Comparison of ENCODE assay signal across 9 mouse cellular contexts in genomic region chr2:110179669-110180315, GRCm38 (mm10).
DNase-seq lines count a peak whose midpoint lies in the region; ATAC-seq and TF ChIP-seq lines count a peak whose summit lies in the region.
"Had no signal": no experiment of that assay in that cellular context is flagged by ENCODE, and none has a peak within 500 bp of the region (broad histone marks: within the 10 kb centered on the region; RNA-seq: fewer than 3 reads in every experiment).

No protein-coding gene starts in this region.

- H3K9ac ChIP-seq in intestine, postnatal 0 days (ENCODE audit: low read depth, low read length) = no peak overlapping the region
- no peak overlapping the region for H3K9ac ChIP-seq in lung, postnatal 0 days (replicated peaks; ENCODE audit: low read depth)
- H3K9ac ChIP-seq in stomach, postnatal 0 days (ENCODE audit: low read length) = no peak overlapping the region
- H3K9ac ChIP-seq: liver, embryonic 13.5 days had no signal

- no peak overlapping the region for H3K4me3 ChIP-seq in intestine, postnatal 0 days (ENCODE audit: low read depth, low read length)
- no peak overlapping the region for H3K4me3 ChIP-seq in lung, postnatal 0 days (ENCODE audit: low read depth, low read length)
- H3K4me3 ChIP-seq in stomach, postnatal 0 days (ENCODE audit: low read depth, low read length) = no peak overlapping the region
- H3K4me3 ChIP-seq: liver, embryonic 13.5 days had no signal

- intact Hi-C loops in gastrocnemius, postnatal 36 days (cut with DNase I) = no loop called here

- no peaks in the 10 kb centered on the region for H3K36me3 ChIP-seq in intestine, postnatal 0 days (ENCODE audit: control insufficient read depth, insufficient read depth)
- no peaks in the 10 kb centered on the region for H3K36me3 ChIP-seq in lung, postnatal 0 days (ENCODE audit: insufficient read depth, low read length)
- H3K36me3 ChIP-seq in stomach, postnatal 0 days (ENCODE audit: control insufficient read depth, insufficient read depth, low read length) = no peaks in the 10 kb centered on the region
- H3K36me3 ChIP-seq: liver, embryonic 13.5 days had no signal

- 29% methylated on average over 10 of the region's 10 CpGs for WGBS in intestine, postnatal 0 days
- WGBS in lung, postnatal 0 days = 11% methylated on average over 10 of the region's 10 CpGs
- 34% methylated on average over 10 of the region's 10 CpGs for WGBS in stomach, postnatal 0 days

- H3K27me3 ChIP-seq in intestine, postnatal 0 days (replicated peaks; ENCODE audit: control insufficient read depth, insufficient read depth, low read length) = no peaks in the 10 kb centered on the region
- 0 out of 2 replicates have a peak, but pooled peaks cover 3% of the 10 kb centered on the region for H3K27me3 ChIP-seq in lung, postnatal 0 days (replicated peaks; ENCODE audit: insufficient read depth, low read length)
- H3K27me3 ChIP-seq in stomach, postnatal 0 days (ENCODE audit: control insufficient read depth, insufficient read depth, low read length) = no peaks in the 10 kb centered on the region
- H3K27me3 ChIP-seq: liver, embryonic 13.5 days had no signal

- peak; percentile 31 for ATAC-seq in intestine, postnatal 0 days
- ATAC-seq in lung, postnatal 0 days = peak; percentile 84
- peak; percentile 70 for ATAC-seq in stomach, postnatal 0 days (ENCODE audit: low FRiP score, low TSS enrichment)

- 0 out of 2 replicates have a peak, but pooled peaks cover 8% of the 10 kb centered on the region for H3K4me1 ChIP-seq in intestine, postnatal 0 days (replicated peaks; ENCODE audit: control insufficient read depth, insufficient read depth, low read length)
- H3K4me1 ChIP-seq in lung, postnatal 0 days (ENCODE audit: insufficient read depth, low read depth, low read length) = 0 out of 2 replicates have a peak, but pooled peaks cover 3% of the 10 kb centered on the region
- H3K4me1 ChIP-seq in stomach, postnatal 0 days (replicated peaks; ENCODE audit: control insufficient read depth, insufficient read depth) = peaks cover 16% of the 10 kb centered on the region
- H3K4me1 ChIP-seq: liver, embryonic 13.5 days had no signal

- no peak for TF ChIP-seq EP300 in lung, postnatal 0 days (IDR thresholded peaks at IDR 0.05)
- no peak for TF ChIP-seq EP300 in stomach, postnatal 0 days (optimal IDR thresholded peaks at IDR 0.05)

- H3K4me2 ChIP-seq in intestine, postnatal 0 days (replicated peaks; ENCODE audit: low read depth) = no peak overlapping the region
- no peak overlapping the region; the same call in 1 of the 2 replicates for H3K4me2 ChIP-seq in lung, postnatal 0 days (replicated peaks; ENCODE audit: low read depth, low read length)
- no peak overlapping the region for H3K4me2 ChIP-seq in stomach, postnatal 0 days (replicated peaks; ENCODE audit: low read depth)
- H3K4me2 ChIP-seq: liver, embryonic 13.5 days had no signal

- 0 out of 2 replicates have a peak overlapping the region, but pooled peaks have one; percentile 6 for H3K27ac ChIP-seq in intestine, postnatal 0 days (ENCODE audit: low read depth, low read length)
- H3K27ac ChIP-seq in lung, postnatal 0 days (ENCODE audit: low read length) = no peak overlapping the region
- peak overlapping the region; percentile 61 for H3K27ac ChIP-seq in stomach, postnatal 0 days (replicated peaks)
- H3K27ac ChIP-seq: liver, embryonic 13.5 days had no signal

- peak; percentile 63 for DNase-seq in adipocyte (ENCODE audit: low spot score)
- peak; percentile 66 for DNase-seq in cerebellum, adult 9-10 months
- peak; percentile 43 to 45 for DNase-seq in gastrocnemius, postnatal 36 days
- DNase-seq in lung, postnatal 0 days (ENCODE audit: low spot score) = peak; percentile 62
- DNase-seq in stomach, postnatal 0 days (ENCODE audit: low spot score) = no peak
- DNase-seq in frontal cortex, adult 2 months (ENCODE audit: extremely low spot score in 1 of 2, low spot score in 1 of 2) = no peak
- DNase-seq in spleen, postnatal 36 days (ENCODE audit: low spot score in 2 of 2) = no peak
- DNase-seq: liver, embryonic 13.5 days had no signal

- no peak for TF ChIP-seq CTCF in intestine, postnatal 0 days (IDR thresholded peaks at IDR 0.05; ENCODE audit: low read depth)
- TF ChIP-seq CTCF in lung, postnatal 0 days (IDR thresholded peaks at IDR 0.05) = no peak
- no peak for TF ChIP-seq CTCF in stomach, postnatal 0 days (IDR thresholded peaks at IDR 0.05; ENCODE audit: low read depth)

- H3K9me3 ChIP-seq in intestine, postnatal 0 days (ENCODE audit: control insufficient read depth) = no peaks in the 10 kb centered on the region
- no peaks in the 10 kb centered on the region for H3K9me3 ChIP-seq in lung, postnatal 0 days (ENCODE audit: low read length)
- no peaks in the 10 kb centered on the region for H3K9me3 ChIP-seq in stomach, postnatal 0 days (ENCODE audit: control insufficient read depth, low read length)
- H3K9me3 ChIP-seq: liver, embryonic 13.5 days had no signal

Comparison
In these comparisons a context has a peak if more than half of its experiments do, and no peak if none do; other contexts are left out.
1. DNase-seq: peak in adipocyte (single experiment), cerebellum, adult 9-10 months (single experiment), gastrocnemius, postnatal 36 days (2 of 2) and lung, postnatal 0 days (single experiment); none in stomach, postnatal 0 days (single experiment), frontal cortex, adult 2 months (0 of 2) and spleen, postnatal 36 days (0 of 2).
2. ATAC-seq: peak in every context shown above with its lines; median percentile 84 in lung, postnatal 0 days; 70 in stomach, postnatal 0 days; 31 in intestine, postnatal 0 days.